Mouse (Mus musculus): Measurements from ENCODE around the gene Apobec2.
A peak's percentile ranks its signal among the peaks of the same experiment; 100 is the strongest.

Apobec2 gene

GRCm38 (mm10) chr17:48408526-48409291, 24.0 kb downstream of the Apobec2 start:
- DNase-seq (ENCODE audit: low spot score), result peak; percentile 71

DNA sequence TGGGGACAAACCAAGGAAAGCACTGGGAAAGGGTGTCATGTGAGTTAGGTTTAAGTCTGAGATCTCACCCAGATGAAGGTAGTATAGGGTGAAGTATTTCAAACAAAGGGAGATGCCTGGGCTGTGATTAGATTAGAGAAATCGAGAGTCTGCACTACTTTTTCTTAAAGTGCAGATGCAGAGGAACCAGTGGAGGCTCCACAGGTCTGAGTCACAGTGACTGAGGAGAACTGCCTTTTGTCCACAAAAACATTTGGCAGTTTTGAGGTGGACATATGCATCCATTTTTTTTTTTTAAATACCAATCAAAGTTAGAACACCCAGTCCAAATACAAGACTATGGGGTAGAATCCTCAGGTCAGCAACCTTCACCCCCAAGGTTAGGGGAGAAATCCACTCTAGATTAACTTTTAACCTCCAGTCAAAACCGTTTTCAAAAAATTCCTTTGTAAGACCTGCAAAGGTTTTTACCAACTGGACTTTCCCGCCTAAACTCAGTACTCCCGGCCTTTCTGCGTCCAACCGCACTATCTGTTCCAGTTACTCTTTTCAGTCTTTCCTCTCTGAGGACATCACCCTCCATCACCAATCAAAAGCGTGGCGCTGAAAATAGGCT, 24.7 kb downstream of the Apobec2 start:
- no peak for DNase-seq (ENCODE audit: low spot score)

DNA sequence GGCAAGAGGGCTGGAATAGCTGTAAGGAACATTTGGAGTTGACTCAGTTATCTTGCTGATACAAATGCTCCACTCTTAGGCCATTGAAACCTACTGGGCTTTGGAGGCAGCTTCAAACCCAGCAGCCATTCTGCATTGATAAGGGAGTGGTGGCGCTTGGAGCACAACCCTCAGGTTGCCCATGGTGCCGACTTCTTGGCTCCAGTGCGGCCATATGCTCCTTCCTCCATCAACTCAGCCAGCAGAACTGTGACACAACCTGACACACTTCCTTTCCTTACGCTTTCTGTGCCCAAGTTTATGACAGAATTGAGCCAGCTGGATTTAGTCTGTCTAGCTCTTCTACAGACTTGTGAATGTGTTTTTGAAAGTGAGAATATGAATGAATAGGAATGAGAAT, 25.6 kb downstream of the Apobec2 start:
- no peak for DNase-seq (ENCODE audit: low spot score)

DNA sequence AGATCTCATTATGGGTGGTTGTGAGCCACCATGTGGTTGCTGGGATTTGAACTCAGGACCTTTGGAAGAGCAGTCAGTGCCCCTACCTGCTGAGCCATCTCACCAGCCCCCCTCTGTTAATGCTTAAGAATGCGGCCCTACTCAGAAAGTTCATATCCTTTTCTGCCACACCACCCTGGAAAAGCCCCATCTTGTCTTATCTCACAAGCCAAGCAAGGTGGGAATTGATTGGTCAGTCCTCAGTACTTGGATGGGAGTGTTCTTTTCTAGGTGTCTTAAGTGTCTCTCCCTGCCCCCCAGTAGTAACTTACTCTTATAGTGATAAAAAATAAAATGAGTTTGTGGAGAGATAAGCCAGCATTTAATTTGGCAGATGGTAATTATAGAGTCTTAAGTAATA, 28.0 kb downstream of the Apobec2 start:
- no peak for DNase-seq (ENCODE audit: low spot score)

- DNase-seq (ENCODE audit: low spot score), result no peak
These were observed 28.9 kb downstream of the Apobec2 start for GRCm38 (mm10) chr17:48403848-48404247.

- DNase-seq (ENCODE audit: low spot score), result no peak
These were observed 30.0 kb downstream of the Apobec2 start for GRCm38 (mm10) chr17:48402751-48403150.

DNA sequence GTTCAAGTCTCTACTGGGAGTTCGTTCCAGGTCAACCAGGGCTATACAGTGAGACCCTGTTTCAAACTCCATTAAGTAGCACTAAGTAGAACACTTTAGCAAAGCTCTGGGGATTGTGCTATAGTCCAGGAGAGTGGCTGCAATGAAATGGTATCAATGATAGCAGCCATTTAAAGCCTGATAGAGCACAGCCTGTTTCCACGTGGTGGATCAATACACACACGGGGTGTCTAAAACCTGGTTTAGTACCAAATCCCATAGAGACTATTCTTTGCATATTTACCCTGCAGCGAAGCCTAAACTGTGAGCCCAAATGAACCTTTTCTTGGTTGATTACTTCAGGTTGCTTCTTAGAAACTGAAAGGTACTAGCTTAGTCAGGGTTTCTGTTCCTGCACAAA, 31.0 kb downstream of the Apobec2 start:
- no peak for DNase-seq (ENCODE audit: low spot score)

DNA sequence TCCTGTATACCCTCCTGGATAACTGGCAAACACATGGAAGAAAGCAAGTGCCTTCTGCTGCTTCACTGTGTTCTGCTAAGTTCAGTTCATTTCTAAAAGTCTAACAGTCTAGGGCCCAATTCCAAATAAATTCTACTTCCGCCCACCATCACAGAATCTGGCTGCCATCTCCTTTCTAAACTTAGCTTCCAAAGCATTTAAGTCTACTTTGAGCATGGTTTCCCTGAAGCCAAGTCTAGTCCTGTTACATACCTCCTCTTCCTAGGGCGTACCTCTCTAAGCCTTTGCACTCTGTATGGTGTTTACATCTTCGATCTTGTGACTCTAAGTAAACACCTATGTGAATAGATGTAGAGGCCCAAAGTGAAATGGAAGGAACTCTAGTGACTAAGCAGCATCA, 40.1 kb downstream of the Apobec2 start:
- DNase-seq (ENCODE audit: low spot score), result no peak

GRCm38 (mm10) chr17:48391446-48391845, 41.3 kb downstream of the Apobec2 start:
- no peak for DNase-seq (ENCODE audit: low spot score)

- no peak for DNase-seq (ENCODE audit: low spot score)
These were observed 43.3 kb downstream of the Apobec2 start for GRCm38 (mm10) chr17:48389442-48389841.

DNA sequence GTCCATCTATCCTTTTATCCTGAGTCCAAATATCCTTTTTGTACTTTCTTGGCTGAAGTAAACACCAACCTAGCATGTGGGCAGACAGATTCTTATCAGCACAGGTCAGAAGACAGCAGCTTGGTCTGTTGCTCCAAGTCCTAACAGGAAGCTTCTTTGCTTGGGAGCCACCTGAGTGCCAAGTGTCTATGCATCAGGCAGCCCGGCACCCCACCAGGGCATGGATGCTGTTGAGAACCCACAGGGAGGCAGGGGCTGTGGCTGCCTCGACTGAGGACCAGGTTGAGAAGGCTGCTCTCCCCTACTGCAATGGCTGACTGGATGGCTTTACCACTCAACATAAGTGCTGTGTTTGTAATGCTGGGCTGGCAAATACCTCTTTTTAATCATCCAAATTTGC, 44.1 kb downstream of the Apobec2 start:
- no peak for DNase-seq (ENCODE audit: low spot score)

DNA sequence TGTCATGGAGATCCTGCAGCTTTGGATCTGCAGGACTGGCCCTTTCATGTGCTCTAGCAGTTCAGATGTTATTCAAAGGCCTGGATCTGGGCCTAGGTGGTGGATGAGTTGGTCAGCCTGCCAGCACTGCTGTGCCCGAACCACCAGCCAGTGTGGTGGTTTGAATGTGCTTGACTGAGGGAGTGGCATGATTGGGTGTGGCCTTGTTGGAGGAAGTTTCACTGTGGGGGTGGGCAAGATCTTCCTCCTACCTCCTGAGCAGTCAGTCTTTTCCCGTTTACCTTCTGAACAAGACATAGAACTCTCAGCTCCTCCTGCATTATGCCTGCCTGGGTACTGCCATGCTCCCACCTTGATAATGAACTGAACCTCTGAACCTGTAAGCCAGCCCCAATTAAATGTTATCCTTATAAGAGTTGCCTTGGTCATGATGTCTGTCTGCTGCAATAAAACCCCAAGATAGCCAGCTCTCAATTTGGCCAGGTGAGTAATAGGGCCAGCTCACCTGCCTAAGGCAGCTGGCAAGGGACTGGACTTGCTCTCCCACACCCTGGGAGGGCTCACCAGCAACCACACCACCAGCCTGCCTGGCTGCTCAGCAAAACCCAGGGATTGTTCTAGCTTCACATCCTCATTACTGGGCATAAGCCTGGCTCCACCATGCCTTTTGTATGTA, 46.8 kb downstream of the Apobec2 start:
- no peak for DNase-seq (ENCODE audit: low spot score)

GRCm38 (mm10) chr17:48379050-48379449, 53.7 kb downstream of the Apobec2 start:
- no peak for DNase-seq (ENCODE audit: low spot score)

DNA sequence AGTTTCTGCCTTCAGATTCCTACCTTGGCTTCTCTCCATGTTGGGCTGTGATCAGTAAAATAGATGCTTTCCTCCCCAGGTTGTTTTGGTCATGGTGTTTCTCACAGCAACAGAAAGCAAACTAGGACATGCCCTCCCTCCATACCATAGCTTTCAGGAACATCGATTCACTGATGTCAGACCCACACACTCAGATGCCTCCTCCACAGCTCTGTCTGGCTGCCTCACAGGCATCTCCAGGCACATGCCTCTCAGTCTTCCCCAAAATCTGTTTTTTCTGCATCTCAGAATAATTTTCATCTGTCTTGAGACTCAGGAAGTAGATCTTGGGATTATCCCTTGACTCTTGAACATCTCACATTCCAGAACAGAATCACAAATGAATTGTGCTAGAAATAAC, 56.6 kb downstream of the Apobec2 start:
- DNase-seq (ENCODE audit: low spot score), result no peak

- no peak for DNase-seq (ENCODE audit: low spot score)
These were observed 59.7 kb downstream of the Apobec2 start for GRCm38 (mm10) chr17:48372987-48373386.

DNA sequence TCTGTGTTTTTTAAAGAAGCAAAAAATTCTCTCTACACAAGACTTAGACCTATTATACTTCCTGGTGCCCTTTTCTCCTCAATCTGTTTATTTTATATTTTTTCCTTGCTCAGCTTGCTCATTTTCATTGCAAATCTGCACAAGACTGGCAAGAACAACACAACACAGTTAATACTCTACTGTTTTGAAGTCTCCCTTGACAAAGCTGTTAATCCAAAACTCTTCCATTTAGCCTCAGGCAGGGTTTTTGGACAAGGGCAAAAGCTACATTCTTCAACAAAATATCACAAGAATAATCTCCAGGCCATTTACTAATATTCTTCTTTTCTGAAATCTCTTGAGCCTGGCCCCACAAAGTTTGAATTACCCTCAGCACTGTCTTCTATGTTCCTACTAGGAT, 61.1 kb downstream of the Apobec2 start:
- DNase-seq (ENCODE audit: low spot score), result no peak
